Mouse (Mus musculus) heart, postnatal 0 days (tissue): ENCODE results near the gene Sprr1a. TPM values are rescaled to one million over a fixed set of nuclear protein-coding genes. Genes with fewer than 3 reads are reported as not detected.

ENCODE experiments used
- ATAC-seq: fragments of 200-750 bp; cut with Nextera tagmentation; 2 replicates; pipeline ENCODE4 v1.8.0; 2017; ENCODE audit warnings: low read depth, moderate number of reproducible peaks, moderate library complexity; ENCODE audit not compliant: insufficient read depth
- DNase-seq: peaks from one replicate; pipeline ENCODE4 v3.0.0-alpha.2; 2016; ENCODE audit warnings: low spot score
- H3K27ac ChIP-seq: fragments of 300-500 bp; sonication (generic); 2 replicates; pipeline ENCODE4 v1.5.1; 2014; ENCODE audit warnings: low read depth, mild to moderate bottlenecking
- H3K27me3 ChIP-seq: fragments of 300-500 bp; sonication (generic); 2 replicates; pipeline ENCODE4 v1.6.1; 2014; ENCODE audit warnings: low read length, mixed read lengths; ENCODE audit not compliant: control insufficient read depth, insufficient read depth
- H3K36me3 ChIP-seq: fragments of 300-500 bp; sonication (generic); replicated peaks from 2 replicates; pipeline ENCODE4 v1.6.1; 2014; ENCODE audit warnings: low read length, mixed read lengths; ENCODE audit not compliant: control insufficient read depth, insufficient read depth
- H3K4me1 ChIP-seq: fragments of 300-500 bp; sonication (generic); 2 replicates; pipeline ENCODE4 v1.6.1; 2014; ENCODE audit warnings: antibody characterized with exemption; ENCODE audit not compliant: control insufficient read depth, insufficient read depth
- H3K4me2 ChIP-seq: fragments of 300-500 bp; sonication (generic); 2 replicates; pipeline ENCODE4 v1.6.1; 2014; ENCODE audit warnings: low read depth, mild to moderate bottlenecking, low read length, moderate library complexity
- H3K4me3 ChIP-seq: fragments of 300-500 bp; sonication (generic); 2 replicates; pipeline ENCODE4 v1.5.1; 2014; ENCODE audit warnings: low read depth, low read length
- H3K9ac ChIP-seq: fragments of 300-500 bp; sonication (generic); replicated peaks from 2 replicates; pipeline ENCODE4 v1.6.1; 2014; ENCODE audit warnings: low read depth, low read length, mixed read lengths
- H3K9me3 ChIP-seq: fragments of 300-500 bp; sonication (generic); replicated peaks from 2 replicates; pipeline ENCODE4 v1.6.1; 2016; ENCODE audit warnings: low read length; ENCODE audit not compliant: control insufficient read depth
- CTCF ChIP-seq: IDR thresholded peaks from 2 replicates; pipeline ENCODE4 v1.5.1; 2016; ENCODE audit warnings: antibody characterized with exemption, control low read depth, low read depth
- EP300 ChIP-seq: IDR thresholded peaks from 2 replicates; pipeline ENCODE4 v1.6.1; 2016; ENCODE audit warnings: antibody characterized with exemption, low read depth
- WGBS: fragments of 180-500 bp; shearing (Covaris S2); extraction: QIAGEN DNeasy Blood & Tissue Kit; methylation state at CpG from one replicate; pipeline ENCODE4 v1.1.7; 2014; 5-methylcytosine and 5-hydroxymethylcytosine counted together
- polyA plus RNA-seq: library from polyadenylated mRNA; unstranded; fragments of >200 nt; fragmentation: Nextera tagmentation; extraction: Ambion mirVana; gene quantifications from 2 replicates; pipeline ENCODE4 v1.2.1, GENCODE M21; 2015
- total RNA-seq: library from RNA; depleted of rRNA; stranded (reverse); fragments of >200 nt; gene quantifications from 2 replicates; pipeline ENCODE4 v1.2.3, GENCODE M21; 2014; ENCODE audit warnings: low replicate concordance; rRNA removed

The Sprr1a gene
- total RNA-seq, result 44.3 TPM in 1 of 2 replicates, not detected in the other
- polyA plus RNA-seq, result 0.19 TPM in 2 replicates

DNA sequence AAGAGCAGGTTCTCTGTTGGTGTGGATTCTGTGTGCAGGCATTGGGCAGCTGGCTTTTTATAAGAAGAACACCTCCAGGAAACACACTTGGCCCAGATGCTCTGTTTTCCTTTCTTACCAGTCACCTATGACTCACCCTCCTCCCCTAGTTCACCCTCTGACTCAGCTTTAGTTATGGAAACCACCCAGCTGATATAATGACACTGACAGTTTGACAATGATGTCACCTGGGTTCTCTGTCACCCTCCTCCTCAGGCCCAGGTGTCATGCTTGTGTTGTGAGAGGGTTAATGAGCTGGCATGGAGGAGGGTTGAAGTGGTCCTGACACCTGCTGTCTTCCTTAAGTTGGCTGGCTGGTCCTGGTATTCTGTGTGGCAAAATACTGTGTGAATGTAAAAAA, at the start of gene Sprr1a:
Gene Sprr1a, minus strand, starts transcription at position 33 of the 400 bp plus-strand sequence.
- H3K27ac ChIP-seq, result no peak within 1 kb of the TSS
- no peak for ATAC-seq
- DNase-seq, result no peak
- H3K36me3 ChIP-seq, result no peaks in the 10 kb centered on the region
- no peaks in the 10 kb centered on the region for H3K9me3 ChIP-seq
- no peak within 1 kb of the TSS for H3K4me3 ChIP-seq
- H3K4me2 ChIP-seq, result no peak within 1 kb of the TSS
- TF ChIP-seq EP300 (no peak), CTCF (no peak)
- no peak within 1 kb of the TSS for H3K9ac ChIP-seq
- no peaks in the 10 kb centered on the region for H3K4me1 ChIP-seq
- H3K27me3 ChIP-seq, result no peaks in the 10 kb centered on the region

DNA sequence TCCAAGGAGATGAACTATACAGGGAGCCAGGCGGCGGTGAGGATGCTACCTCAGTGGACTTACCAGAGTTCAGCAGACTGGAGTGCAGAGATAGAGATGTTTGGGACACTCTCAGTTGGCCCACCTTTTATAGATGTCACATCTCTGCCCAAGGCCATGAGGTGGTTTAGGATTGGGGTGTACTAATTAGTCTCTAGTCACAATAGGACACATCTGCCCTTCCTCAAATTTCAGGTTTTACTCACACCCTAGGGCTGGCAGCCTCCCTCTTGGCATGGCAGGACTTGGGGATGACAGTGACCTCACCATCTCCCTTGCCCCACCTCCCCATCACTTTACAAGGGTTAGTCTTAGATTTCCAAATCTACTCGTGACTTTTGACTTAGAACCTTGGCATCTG, 48.7 kb upstream of the Sprr1a start, which contains the start of gene 2310046K23Rik:
Gene 2310046K23Rik, minus strand, starts transcription at position 101 of the 400 bp plus-strand sequence.
- H3K4me2 ChIP-seq, result no peak within 1 kb of the TSS
- no peak within 1 kb of the TSS for H3K9ac ChIP-seq
- WGBS, result 70% methylated on average over 3 of the region's 3 CpGs
- no peaks in the 10 kb centered on the region for H3K36me3 ChIP-seq
- ATAC-seq, result no peak
- H3K27me3 ChIP-seq, result no peaks in the 10 kb centered on the region
- H3K9me3 ChIP-seq, result no peaks in the 10 kb centered on the region
- DNase-seq, result no peak
- TF ChIP-seq CTCF, result no peak
- no peak for TF ChIP-seq EP300
- H3K4me3 ChIP-seq, result no peak within 1 kb of the TSS
- H3K4me1 ChIP-seq, result no peaks in the 10 kb centered on the region
- no peak within 1 kb of the TSS for H3K27ac ChIP-seq

DNA sequence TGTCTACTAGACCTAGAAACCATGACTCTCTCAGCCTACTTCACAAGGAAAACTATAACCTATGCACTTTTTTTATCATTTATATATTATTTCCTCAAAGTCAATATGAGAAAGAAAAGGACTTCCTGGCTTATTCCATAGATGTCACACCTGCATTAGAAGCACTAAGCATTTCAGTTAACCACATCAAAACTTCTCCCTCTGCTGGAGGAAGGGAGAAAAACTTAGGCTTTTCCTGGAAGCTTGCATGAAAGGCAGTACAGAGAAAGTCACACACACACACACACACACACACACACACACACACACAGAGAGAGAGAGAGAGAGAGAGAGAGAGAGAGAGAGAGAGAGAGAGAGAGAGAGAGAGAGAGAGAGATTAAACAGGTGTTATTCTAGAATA, 26.6 kb upstream of the Sprr1a start:
- Histone ChIP-seq H3K4me2 (no peak overlapping the region), H3K4me1 (no peaks in the 10 kb centered on the region), H3K4me3 (no peak overlapping the region), H3K9me3 (no peaks in the 10 kb centered on the region), H3K36me3 (no peaks in the 10 kb centered on the region), H3K27ac (no peak overlapping the region), H3K27me3 (no peaks in the 10 kb centered on the region), H3K9ac (no peak overlapping the region)
- ATAC-seq, result no peak
- peak; percentile 42 for TF ChIP-seq CTCF
- no peak for TF ChIP-seq EP300
- DNase-seq, result no peak

DNA sequence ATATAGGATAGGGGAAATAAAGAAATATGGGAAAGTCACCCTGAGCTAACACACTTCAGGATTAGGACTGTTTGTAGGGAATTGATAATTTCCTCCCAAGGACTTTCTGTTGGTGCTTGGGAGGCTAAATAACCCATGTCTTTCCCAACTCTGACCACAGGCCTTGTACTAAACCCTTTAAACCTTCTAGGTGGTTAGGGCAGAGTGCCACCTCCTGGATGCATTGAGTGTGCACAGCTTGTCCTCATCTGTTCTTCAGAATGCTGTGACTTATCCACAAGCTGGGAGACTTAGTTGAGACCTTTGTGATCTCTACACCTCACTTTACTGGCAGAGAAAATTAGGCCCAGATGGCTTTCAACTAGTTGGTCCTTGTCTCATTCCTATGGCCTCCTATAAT, 25.1 kb upstream of the Sprr1a start:
- ATAC-seq (0 out of 2 replicates have a peak, but pooled peaks have one; percentile 33), DNase-seq (peak; percentile 42)
- Histone ChIP-seq H3K9ac (no peak overlapping the region), H3K4me3 (no peak overlapping the region), H3K36me3 (no peaks in the 10 kb centered on the region), H3K27ac (no peak overlapping the region), H3K27me3 (no peaks in the 10 kb centered on the region), H3K4me1 (no peaks in the 10 kb centered on the region), H3K4me2 (no peak overlapping the region), H3K9me3 (no peaks in the 10 kb centered on the region)
- TF ChIP-seq CTCF (peak; percentile 62), EP300 (no peak)

DNA sequence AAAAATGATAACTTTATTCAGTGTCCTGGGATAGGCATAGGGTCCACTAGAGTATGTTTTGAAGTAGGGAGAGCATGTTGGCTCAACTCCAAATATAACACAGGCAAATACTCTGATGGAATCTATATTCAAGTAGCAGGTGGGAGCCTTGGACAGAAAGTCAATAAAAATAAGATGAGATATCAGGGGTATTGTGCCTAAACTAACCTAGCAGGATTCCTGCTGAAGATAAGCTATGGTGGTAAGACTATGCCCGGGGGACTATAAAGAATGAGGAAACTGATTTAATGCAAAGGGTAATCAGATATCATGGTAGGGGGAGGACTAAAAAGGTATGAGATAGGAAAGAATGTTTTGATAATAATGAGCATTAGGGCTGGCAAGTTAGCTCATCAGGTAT, 22.5 kb upstream of the Sprr1a start:
- Histone ChIP-seq H3K27me3 (no peaks in the 10 kb centered on the region), H3K4me3 (no peak overlapping the region), H3K9me3 (no peaks in the 10 kb centered on the region), H3K4me1 (no peaks in the 10 kb centered on the region), H3K4me2 (no peak overlapping the region), H3K9ac (no peak overlapping the region), H3K27ac (no peak overlapping the region), H3K36me3 (no peaks in the 10 kb centered on the region)
- WGBS, result 78% methylated on average over 1 of the region's 1 CpGs
- no peak for TF ChIP-seq CTCF
- no peak for TF ChIP-seq EP300
- DNase-seq (no peak), ATAC-seq (no peak)

DNA sequence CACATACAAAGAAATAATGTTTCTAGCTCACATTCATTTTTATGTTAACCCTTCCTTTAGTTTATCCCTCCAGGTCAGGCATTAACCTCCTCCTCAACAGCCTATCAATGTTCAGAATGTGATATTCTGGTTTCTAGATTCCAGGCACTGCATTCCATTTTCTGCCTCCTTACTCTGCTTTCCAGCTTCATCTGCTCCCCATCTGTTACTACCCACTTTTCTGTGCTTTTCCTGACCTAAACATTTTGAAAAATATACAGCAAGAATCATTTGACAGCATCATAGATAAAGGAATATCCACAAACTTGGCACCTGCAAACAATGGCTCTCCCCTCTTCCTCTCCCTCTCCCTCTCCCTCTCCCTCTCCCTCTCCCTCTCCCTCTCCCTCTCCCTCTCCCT, 17.8 kb upstream of the Sprr1a start:
- no peaks in the 10 kb centered on the region for H3K36me3 ChIP-seq
- no peak for DNase-seq
- no peak overlapping the region for H3K27ac ChIP-seq
- H3K9me3 ChIP-seq, result no peaks in the 10 kb centered on the region
- no peaks in the 10 kb centered on the region for H3K27me3 ChIP-seq
- no peak overlapping the region for H3K4me3 ChIP-seq
- no peak overlapping the region for H3K4me2 ChIP-seq
- TF ChIP-seq EP300 (no peak), CTCF (no peak)
- H3K4me1 ChIP-seq, result no peaks in the 10 kb centered on the region
- ATAC-seq, result no peak
- H3K9ac ChIP-seq, result no peak overlapping the region
